Mouse (Mus musculus) MEL (cell line): ENCODE measurements around the gene Cnppd1. TPM values are rescaled to one million over a fixed set of nuclear protein-coding genes. Genes with fewer than 3 reads are reported as not detected.

Experiments used
- DNase-seq: peaks from one replicate; pipeline ENCODE4 v3.0.0; 2011; ENCODE audit warnings: low read depth, low spot score
- H3K27ac ChIP-seq: 2 replicates; pipeline ENCODE4 v1.5.1; 2012; ENCODE audit warnings: low read depth, mild to moderate bottlenecking, control low read depth, low read length, moderate library complexity; ENCODE audit not compliant: control insufficient read depth
- H3K27me3 ChIP-seq, 2 experiments: fragments of 150-350 bp in 1 of 2; sonication (generic) in 1 of 2; 2 replicates each; pipeline ENCODE4 v1.6.1; 2012; ENCODE audit warnings: low read length in 2 of 2, mild to moderate bottlenecking in 2 of 2, improper control_type of control experiment in 1 of 2, moderate library complexity in 1 of 2; ENCODE audit not compliant: insufficient read depth in 2 of 2, control insufficient read depth in 1 of 2
- H3K36me3 ChIP-seq, 2 experiments: 2 replicates each; pipeline ENCODE4 v1.6.1; 2012 to 2014; ENCODE audit warnings: low read length in 2 of 2, improper control_type of control experiment in 1 of 2, inconsistent platforms in 1 of 2, mild to moderate bottlenecking in 1 of 2; ENCODE audit not compliant: insufficient read depth in 2 of 2, control insufficient read depth in 1 of 2
- H3K4me1 ChIP-seq, 2 experiments: fragments of 150-350 bp in 1 of 2; sonication (generic) in 1 of 2; 2 replicates each; pipeline ENCODE4 v1.6.1; 2012; ENCODE audit warnings: low read length in 2 of 2, improper control_type of control experiment in 1 of 2, mild to moderate bottlenecking in 1 of 2; ENCODE audit not compliant: insufficient read depth in 2 of 2, control insufficient read depth in 1 of 2
- H3K4me3 ChIP-seq, 2 experiments: fragments of 150-350 bp in 1 of 2; sonication (generic) in 1 of 2; 2 replicates each; pipeline ENCODE4 v1.5.1; 2012; ENCODE audit warnings: low read depth in 2 of 2, low read length in 2 of 2, mild to moderate bottlenecking in 2 of 2, moderate library complexity in 2 of 2, control low read depth in 1 of 2, improper control_type of control experiment in 1 of 2; ENCODE audit not compliant: control insufficient read depth in 1 of 2, insufficient read depth in 1 of 2
- H3K79me2 ChIP-seq: 2 replicates; pipeline ENCODE4 v1.6.1; 2012; ENCODE audit warnings: mild to moderate bottlenecking, low read length, moderate library complexity; ENCODE audit not compliant: control insufficient read depth, poor library complexity, insufficient read depth
- H3K9ac ChIP-seq: 2 replicates; pipeline ENCODE4 v1.6.1; 2012; ENCODE audit warnings: low read depth, mild to moderate bottlenecking, control low read depth, low read length, moderate library complexity; ENCODE audit not compliant: control insufficient read depth, poor library complexity, severe bottlenecking
- H3K9me3 ChIP-seq: fragments of 150-350 bp; sonication (generic); replicated peaks from 2 replicates; pipeline ENCODE4 v1.6.1; 2012; ENCODE audit warnings: mild to moderate bottlenecking, low read length, improper control_type of control experiment, moderate library complexity; ENCODE audit not compliant: insufficient read depth
- BHLHE40 ChIP-seq: IDR thresholded peaks from 2 replicates; pipeline ENCODE4 v1.6.1; 2012; ENCODE audit warnings: low read depth, mild to moderate bottlenecking, inconsistent platforms, low read length, improper control_type of control experiment, borderline replicate concordance
- CHD1 ChIP-seq: IDR thresholded peaks from 2 replicates; pipeline ENCODE4 v1.6.1; 2012; ENCODE audit warnings: low read depth, mild to moderate bottlenecking, inconsistent platforms, low read length, improper control_type of control experiment
- CTCF ChIP-seq, 3 experiments: IDR thresholded peaks in 2 of 3; conservative IDR thresholded peaks in 1 of 3; 2 replicates each; pipeline ENCODE4 v1.5.1; 2011 to 2012; ENCODE audit warnings: low read length in 3 of 3, low read depth in 2 of 3, mild to moderate bottlenecking in 2 of 3, improper control_type of control experiment in 1 of 3, inconsistent platforms in 1 of 3, mixed read lengths in 1 of 3, moderate library complexity in 1 of 3; ENCODE audit not compliant: control insufficient read depth in 1 of 3, insufficient read depth in 1 of 3, poor library complexity in 1 of 3, severe bottlenecking in 1 of 3
- E2F4 ChIP-seq: IDR thresholded peaks from 2 replicates; pipeline ENCODE4 v1.6.1; 2011; ENCODE audit warnings: low read depth, low read length, improper control_type of control experiment, borderline replicate concordance
- ELF1 ChIP-seq: IDR thresholded peaks from 2 replicates; pipeline ENCODE4 v1.6.1; 2014; ENCODE audit warnings: low read depth, mild to moderate bottlenecking, inconsistent platforms, low read length, improper control_type of control experiment, moderate library complexity
- EP300 ChIP-seq, 2 experiments: IDR thresholded peaks; 2 replicates each; pipeline ENCODE4 v1.6.1; 2011; ENCODE audit warnings: improper control_type of control experiment in 2 of 2, low read length in 2 of 2, low read depth in 1 of 2, mild to moderate bottlenecking in 1 of 2
- ETS1 ChIP-seq: IDR thresholded peaks from 2 replicates; pipeline ENCODE4 v1.6.1; 2012; ENCODE audit warnings: low read depth, mild to moderate bottlenecking, inconsistent platforms, low read length, improper control_type of control experiment, moderate library complexity
- GATA1 ChIP-seq: IDR thresholded peaks from 2 replicates; pipeline ENCODE4 v1.6.1; 2011; ENCODE audit warnings: low read depth, low read length, improper control_type of control experiment
- HCFC1 ChIP-seq: IDR thresholded peaks from 2 replicates; pipeline ENCODE4 v1.6.1; 2012; ENCODE audit warnings: low read depth, mild to moderate bottlenecking, inconsistent platforms, low read length, improper control_type of control experiment, moderate library complexity
- MAFK ChIP-seq: IDR thresholded peaks from 2 replicates; pipeline ENCODE4 v1.6.1; 2011; ENCODE audit warnings: low read depth, mild to moderate bottlenecking, low read length, improper control_type of control experiment, borderline replicate concordance
- MEF2A ChIP-seq: IDR thresholded peaks from 2 replicates; pipeline ENCODE4 v1.6.1; 2014; ENCODE audit warnings: low read depth, mild to moderate bottlenecking, inconsistent platforms, low read length, improper control_type of control experiment; ENCODE audit not compliant: poor library complexity, insufficient replicate concordance, severe bottlenecking; ENCODE audit errors: extremely low read depth
- MXI1 ChIP-seq: IDR thresholded peaks from 2 replicates; pipeline ENCODE4 v1.6.1; 2011; ENCODE audit warnings: mild to moderate bottlenecking, low read depth, low read length, improper control_type of control experiment
- MYC ChIP-seq: IDR thresholded peaks from 2 replicates; pipeline ENCODE4 v1.6.1; 2011; ENCODE audit warnings: low read depth, mild to moderate bottlenecking, low read length, improper control_type of control experiment, moderate library complexity
- NELFE ChIP-seq: IDR thresholded peaks from 2 replicates; pipeline ENCODE4 v1.6.1; 2011; ENCODE audit warnings: low read depth, low read length, improper control_type of control experiment
- NRF1 ChIP-seq: IDR thresholded peaks from 2 replicates; pipeline ENCODE4 v1.6.1; 2014; ENCODE audit warnings: low read depth, mild to moderate bottlenecking, inconsistent platforms, low read length, improper control_type of control experiment, moderate library complexity; ENCODE audit not compliant: poor library complexity, insufficient read depth, severe bottlenecking
- POLR2AphosphoS2 ChIP-seq: IDR thresholded peaks from 2 replicates; pipeline ENCODE4 v1.6.1; 2011; ENCODE audit warnings: low read length, improper control_type of control experiment
- RAD21 ChIP-seq: IDR thresholded peaks from 2 replicates; pipeline ENCODE4 v1.6.1; 2011; ENCODE audit warnings: mild to moderate bottlenecking, low read depth, low read length, improper control_type of control experiment
- RCOR1 ChIP-seq: IDR thresholded peaks from 2 replicates; pipeline ENCODE4 v1.6.1; 2012; ENCODE audit warnings: low read depth, mild to moderate bottlenecking, inconsistent platforms, low read length, improper control_type of control experiment
- SIN3A ChIP-seq: IDR thresholded peaks from 2 replicates; pipeline ENCODE4 v1.6.1; 2012; ENCODE audit warnings: low read length, improper control_type of control experiment, inconsistent platforms
- TAL1 ChIP-seq: IDR thresholded peaks from 2 replicates; pipeline ENCODE4 v1.6.1; 2012; ENCODE audit warnings: mild to moderate bottlenecking, inconsistent platforms, low read length, moderate library complexity, mixed read lengths
- TCF12 ChIP-seq: IDR thresholded peaks from 2 replicates; pipeline ENCODE4 v1.6.1; 2014; ENCODE audit warnings: low read depth, mild to moderate bottlenecking, inconsistent platforms, low read length, improper control_type of control experiment, moderate library complexity
- UBTF ChIP-seq: IDR thresholded peaks from 2 replicates; pipeline ENCODE4 v1.6.1; 2012; ENCODE audit warnings: low read depth, mild to moderate bottlenecking, inconsistent platforms, low read length, improper control_type of control experiment, moderate library complexity, borderline replicate concordance; ENCODE audit not compliant: insufficient read depth
- USF1 ChIP-seq: IDR thresholded peaks from 2 replicates; pipeline ENCODE4 v1.6.1; 2014; ENCODE audit warnings: low read depth, mild to moderate bottlenecking, inconsistent platforms, low read length, improper control_type of control experiment, moderate library complexity
- USF2 ChIP-seq, 2 experiments: IDR thresholded peaks; 2 replicates each; pipeline ENCODE4 v1.6.1; 2011 to 2012; ENCODE audit warnings: improper control_type of control experiment in 2 of 2, low read length in 2 of 2, borderline replicate concordance in 1 of 2, inconsistent platforms in 1 of 2, low read depth in 1 of 2, mild to moderate bottlenecking in 1 of 2; ENCODE audit not compliant: insufficient read depth in 1 of 2
- ZMIZ1 ChIP-seq: IDR thresholded peaks from 2 replicates; pipeline ENCODE4 v1.6.1; 2012; ENCODE audit warnings: low read depth, mild to moderate bottlenecking, inconsistent platforms, low read length, improper control_type of control experiment, moderate library complexity
- ZNF384 ChIP-seq: IDR thresholded peaks from 2 replicates; pipeline ENCODE4 v1.6.1; 2012; ENCODE audit warnings: low read depth, mild to moderate bottlenecking, inconsistent platforms, low read length, improper control_type of control experiment
- polyA plus RNA-seq, 2 experiments: library from polyadenylated mRNA; stranded (reverse) in 1 of 2; unstranded in 1 of 2; fragments of >175 nt in 1 of 2; fragments of >200 nt in 1 of 2; gene quantifications; 2 replicates each; pipeline versions ENCODE4 v1.2.1 to v1.2.4; 2012; ENCODE audit warnings: low replicate concordance in 2 of 2, low read depth in 1 of 2; ENCODE audit not compliant: insufficient read length in 2 of 2, insufficient read depth in 1 of 2, missing spikeins in 1 of 2
- total RNA-seq: library from RNA; depleted of rRNA; stranded (reverse); fragments of 300-350 nt; gene quantifications from 2 replicates; pipeline ENCODE4 v1.2.3, GENCODE M21; 2012

Cnppd1 gene
- total and polyA plus RNA-seq, 3 experiments, result 54.4 to 314 (median 70.1) TPM

DNA sequence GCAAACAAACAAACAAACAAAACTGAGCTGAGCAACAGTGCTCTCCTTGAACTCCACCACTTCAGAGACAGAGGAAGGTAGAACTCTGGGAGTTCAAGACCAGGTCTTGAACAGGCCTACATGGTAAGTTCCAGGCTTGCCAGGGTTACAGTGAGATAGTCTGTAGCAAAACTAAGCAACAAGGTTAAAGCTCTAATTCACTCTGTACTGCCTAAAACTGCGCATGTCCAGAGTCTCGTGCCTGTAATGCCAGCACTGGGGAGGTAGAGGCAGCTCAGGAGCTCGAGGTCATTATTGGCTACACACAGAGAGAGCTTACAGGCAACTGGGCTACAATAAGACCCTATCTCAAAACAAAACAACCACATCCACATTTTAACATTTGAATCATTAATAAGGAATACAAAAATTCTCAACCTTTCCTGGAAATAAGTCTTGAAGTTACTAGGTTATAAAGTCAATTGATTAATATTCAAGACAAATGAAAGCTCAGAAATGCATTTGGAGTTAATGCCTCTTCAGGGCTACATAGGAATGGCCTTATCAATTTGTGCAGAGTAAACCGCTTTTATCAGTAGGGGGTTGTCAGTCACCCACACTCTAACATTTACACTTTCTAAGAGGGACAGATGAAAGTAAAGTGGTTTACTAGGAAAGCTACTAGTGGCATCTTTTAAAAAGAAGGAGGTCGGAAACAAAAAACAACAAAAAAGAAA is 17.2 kb upstream of the Cnppd1 start:
- DNase-seq, result peak; percentile 68
- H3K9ac ChIP-seq, result peak overlapping the region; percentile 18
- TF ChIP-seq TAL1 (peak; percentile 66), RCOR1 (peak; percentile 82), EP300 (IDR thresholded peaks at IDR 0.05; ENCODE audit: low read depth in 1 of 2, low read length in 2 of 2) (peak; percentile 88 to 91), NRF1 (peak; percentile 57), BHLHE40 (peak; percentile 74; the same call in 1 of the 2 replicates), TCF12 (peak; percentile 92), GATA1 (peak; percentile 96), ELF1 (no peak), ETS1 (peak; percentile 77; the same call in 1 of the 2 replicates), UBTF (no peak), RAD21 (no peak), USF1 (no peak), SIN3A (peak; percentile 62)
- H3K36me3 ChIP-seq, result peaks cover 0 to 21% of the 10 kb centered on the region in 2 experiments; a peak in 2 of 4 replicates
- peak overlapping the region; percentile 12 to 37; a peak in 3 of 4 replicates for H3K4me3 ChIP-seq
- peaks cover 13 to 21% of the 10 kb centered on the region in 2 experiments for H3K4me1 ChIP-seq
- no peaks in the 10 kb centered on the region for H3K9me3 ChIP-seq
- H3K79me2 ChIP-seq, result no peaks in the 10 kb centered on the region
- H3K27ac ChIP-seq, result peak overlapping the region; percentile 55
- no peaks in the 10 kb centered on the region for H3K27me3 ChIP-seq

- H3K27ac ChIP-seq, result peak overlapping the region; percentile 55
- H3K4me1 ChIP-seq, result peaks cover 15 to 21% of the 10 kb centered on the region in 2 experiments
- H3K9ac ChIP-seq, result 0 out of 2 replicates have a peak overlapping the region, but pooled peaks have one; percentile 18
- no peak for TF ChIP-seq NELFE
- no peak for TF ChIP-seq MYC
- no peak for TF ChIP-seq CHD1
- TF ChIP-seq CTCF (IDR thresholded peaks at IDR 0.05 in 2 of 3, conservative IDR thresholded peaks at IDR 0.05 in 1 of 3; ENCODE audit: control insufficient read depth in 1 of 3, insufficient read depth in 1 of 3, low read depth in 2 of 3, low read length in 3 of 3, poor library complexity in 1 of 3, severe bottlenecking in 1 of 3), result no peak
- no peak for TF ChIP-seq USF2 (IDR thresholded peaks at IDR 0.05; ENCODE audit: borderline replicate concordance in 1 of 2, insufficient read depth in 1 of 2, low read depth in 1 of 2, low read length in 2 of 2)
- peak; percentile 76; the same call in 1 of the 2 replicates for TF ChIP-seq SIN3A
- TF ChIP-seq MEF2A, result no peak
- peak; percentile 42; the same call in 1 of the 2 replicates for TF ChIP-seq MXI1
- TF ChIP-seq POLR2AphosphoS2, result no peak
- peak; percentile 43; the same call in 1 of the 2 replicates for TF ChIP-seq RCOR1
- peak; percentile 68 for TF ChIP-seq GATA1
- 0 out of 2 replicates have a peak, but pooled peaks have one; percentile 36 for TF ChIP-seq ZNF384
- TF ChIP-seq MAFK, result peak; percentile 28; the same call in 1 of the 2 replicates
- TF ChIP-seq E2F4, result no peak
- peak; percentile 40; the same call in 1 of the 2 replicates for TF ChIP-seq BHLHE40
- 0 out of 2 replicates have a peak, but pooled peaks have one; percentile 49 for TF ChIP-seq TCF12
- no peak for TF ChIP-seq HCFC1
- TF ChIP-seq USF1, result no peak
- TF ChIP-seq ZMIZ1, result no peak
- TF ChIP-seq UBTF, result no peak
- TF ChIP-seq ETS1, result peak; percentile 96
These were observed 16.5 kb upstream of the Cnppd1 start for GRCm38 (mm10) chr1:75158990-75159389.

More at GRCm38 (mm10) chr1:75158990-75159389, 16.5 kb upstream of the Cnppd1 start:
- H3K27me3 ChIP-seq, result no peaks in the 10 kb centered on the region
- H3K79me2 ChIP-seq, result no peaks in the 10 kb centered on the region
- peak; percentile 68 for DNase-seq
- no peaks in the 10 kb centered on the region for H3K9me3 ChIP-seq
- H3K4me3 ChIP-seq, result peak overlapping the region in 1 of 2 experiments; percentile 38; a peak in 1 of 4 replicates
- H3K36me3 ChIP-seq, result peaks cover 0 to 24% of the 10 kb centered on the region in 2 experiments; a peak in 2 of 4 replicates
